Mouse (Mus musculus): ENCODE measurements around the gene Paqr9. TPM values are rescaled to one million over a fixed set of nuclear protein-coding genes. Genes with fewer than 3 reads are reported as not detected.

Gene Paqr9
- total RNA-seq (2023): 10 to 100 TPM; 15.0 to 17.5 TPM

DNA sequence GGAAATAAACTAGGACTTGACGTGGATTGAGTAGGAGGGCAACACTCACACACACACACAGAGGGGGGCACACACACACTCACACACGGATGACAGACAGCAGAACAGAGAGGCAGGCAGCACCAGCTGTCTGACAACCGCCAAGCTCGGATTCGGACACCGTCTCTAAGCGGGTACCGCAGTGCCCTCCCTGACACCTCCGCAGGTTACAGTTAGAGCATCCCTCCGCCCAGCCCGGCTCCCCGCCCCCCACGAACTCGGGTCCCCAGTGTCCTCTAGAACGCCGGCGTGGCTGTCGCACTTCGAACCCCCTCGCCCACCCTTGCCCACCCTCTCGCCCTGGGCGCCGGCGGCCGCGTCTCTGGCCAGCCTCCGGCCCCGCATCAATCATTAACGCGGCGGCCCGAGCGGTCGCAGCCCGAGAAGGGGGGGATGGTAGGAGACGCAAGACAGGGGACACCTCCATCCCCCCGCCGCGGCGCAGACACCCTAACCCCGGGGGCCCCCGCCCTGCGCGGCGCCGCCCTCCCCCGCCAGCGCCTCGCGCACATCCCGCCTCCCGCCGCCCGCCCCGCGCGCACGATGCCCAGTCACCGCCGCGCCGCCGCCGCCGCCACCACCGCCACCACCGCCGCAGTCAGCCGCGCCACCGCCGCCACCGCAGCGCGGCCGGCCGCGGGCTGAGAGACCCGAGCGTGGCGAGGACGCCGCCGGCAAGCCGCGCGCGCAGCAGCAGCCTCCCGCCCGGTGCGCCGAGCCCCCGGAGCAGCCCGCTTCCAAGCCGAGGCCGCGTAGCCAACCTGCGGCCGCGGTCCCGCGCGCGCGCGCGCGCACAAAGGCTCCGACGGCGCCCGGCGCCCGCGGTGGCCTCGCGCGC lies at the start of gene Paqr9:
Paqr9 (plus strand) TSS at position 599 of the 877 bp plus-strand sequence.

DNA sequence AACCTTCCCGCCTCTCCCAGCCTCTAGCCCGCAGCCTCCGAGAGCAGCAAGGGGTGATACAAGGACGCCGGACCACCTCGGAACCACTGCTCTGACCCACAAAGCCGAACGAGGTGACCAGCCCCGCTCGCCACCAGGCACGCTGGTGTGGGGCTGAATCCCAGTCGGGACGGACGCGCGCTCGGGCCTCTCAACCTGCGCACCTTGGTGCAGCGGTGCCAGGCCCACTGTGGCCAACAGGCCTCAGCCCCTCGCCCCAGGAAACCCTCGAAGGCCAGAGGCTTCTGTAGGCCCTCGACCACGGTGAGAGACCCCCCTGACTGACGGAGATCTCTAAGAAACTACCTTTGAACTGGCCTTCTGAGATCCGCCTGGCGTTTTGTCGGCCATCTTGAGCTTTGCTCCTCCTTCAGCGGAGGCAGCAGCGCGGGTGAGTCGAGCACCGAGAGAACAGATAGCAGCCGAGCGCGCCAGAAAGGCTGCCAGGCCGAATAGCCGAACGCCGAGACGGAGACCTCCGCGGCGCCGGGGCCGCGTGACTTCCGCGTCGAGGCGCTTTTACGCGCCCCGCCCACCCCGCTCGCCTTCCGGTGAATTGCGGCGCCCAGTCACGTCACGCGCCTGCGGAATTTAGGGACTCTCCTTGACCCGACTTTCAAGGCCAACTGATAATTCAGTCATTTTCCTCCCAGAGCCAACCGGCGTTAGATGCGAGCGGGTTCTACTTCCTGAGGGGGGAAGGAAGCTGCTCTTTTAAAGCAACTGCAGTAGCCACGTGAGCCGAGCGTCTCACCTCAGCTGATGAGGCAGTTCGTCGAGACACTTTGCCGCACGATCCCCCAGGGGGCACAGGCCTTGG lies 47.8 kb upstream of the Paqr9 start, which contains the start of gene U2surp:
U2surp (minus strand) TSS at position 525 of the 859 bp plus-strand sequence.

Other genes with a start within 250 kb of the Paqr9 start
- gene Chst2, start 152.9 kb upstream of the Paqr9 start, total RNA-seq (2023): 1 to 10 TPM; 1.6 to 1.8 TPM
- 10 to 100 TPM; 63.2 to 63.9 TPM for gene U2surp, start 47.7 kb upstream of the Paqr9 start, total RNA-seq (2023)
- gene Pcolce2, start 77.9 kb downstream of the Paqr9 start, total RNA-seq (2023): 10 to 100 TPM in 1 of 2 experiments, 1 to 10 TPM in 1; 5.6 to 12.0 TPM
- 1 to 10 TPM; 1.7 to 2.9 TPM for gene Trpc1, start 190.7 kb downstream of the Paqr9 start, total RNA-seq (2023)

Data from monocyte, adult 59 days (primary cell).